Comparison of ENCODE assay signal across 9 mouse cellular contexts in genomic region chr12:82075479-82076221, GRCm38 (mm10).
DNase-seq lines count a peak whose midpoint lies in the region; ATAC-seq lines count a peak whose summit lies in the region.
"Had no signal": no experiment of that assay in that cellular context is flagged by ENCODE, and none has a peak within 500 bp of the region (broad histone marks: within the 10 kb centered on the region; RNA-seq: fewer than 3 reads in every experiment).

No protein-coding gene starts in this region.

- intact Hi-C loops in left cerebral cortex, postnatal 36 days (cut with DNase I): loop anchor here (1.0 to 5.0 kb wide), 2 partner anchors 30 to 397 kb away; no protein-coding TSS in a partner anchor

- H3K27ac ChIP-seq in embryonic facial prominence, embryonic 13.5 days: peak overlapping the region; percentile 89

- no peak overlapping the region for H3K4me3 ChIP-seq in embryonic facial prominence, embryonic 13.5 days

- WGBS in embryonic facial prominence, embryonic 13.5 days: 21% methylated on average over 13 of the region's 13 CpGs

- no peak overlapping the region for H3K9ac ChIP-seq in embryonic facial prominence, embryonic 13.5 days
- H3K9ac ChIP-seq: lung, embryonic 14.5 days had no signal

- no peaks in the 10 kb centered on the region for H3K36me3 ChIP-seq in embryonic facial prominence, embryonic 13.5 days

- no peak for ATAC-seq in embryonic facial prominence, embryonic 13.5 days (ENCODE audit: insufficient number of reproducible peaks, insufficient read depth, low FRiP score, low TSS enrichment, low read depth)
- ATAC-seq: activated CD4-positive, CD25-positive, alpha-beta regulatory T cell, adult 4 months had no signal

- no peaks in the 10 kb centered on the region for H3K9me3 ChIP-seq in embryonic facial prominence, embryonic 13.5 days

- H3K27me3 ChIP-seq in embryonic facial prominence, embryonic 13.5 days: no peaks in the 10 kb centered on the region

- DNase-seq in kidney, postnatal 10 days: peak; percentile 46
- DNase-seq in kidney, adult 8-10 months: no peak
- peak; percentile 63 for DNase-seq in embryo, embryonic 10 days (ENCODE audit: low spot score)
- DNase-seq in left cerebral cortex, postnatal 36 days (ENCODE audit: low spot score in 2 of 2): peak; percentile 73 to 83
- no peak for DNase-seq in thymus, postnatal 0 days (ENCODE audit: low spot score)
- DNase-seq in lung, postnatal 10 days: no peak
- DNase-seq: lung, embryonic 14.5 days had no signal

- H3K4me1 ChIP-seq in embryonic facial prominence, embryonic 13.5 days: peaks cover 38% of the 10 kb centered on the region

- no peak overlapping the region; the same call in 1 of the 2 replicates for H3K4me2 ChIP-seq in embryonic facial prominence, embryonic 13.5 days
- H3K4me2 ChIP-seq: lung, embryonic 14.5 days had no signal

Comparison
In these comparisons a context has a peak if more than half of its experiments do, and no peak if none do; other contexts are left out.
1. DNase-seq: peak in kidney, postnatal 10 days (single experiment), embryo, embryonic 10 days (single experiment) and left cerebral cortex, postnatal 36 days (2 of 2); none in kidney, adult 8-10 months (0 of 2), thymus, postnatal 0 days (single experiment) and lung, postnatal 10 days (single experiment).